Mouse (Mus musculus) lung, adult 2 months (tissue): ENCODE results near the gene Thrsp.

Source experiments
- CTCF ChIP-seq: fragments of 200-500 bp; IDR thresholded peaks from 2 replicates; pipeline ENCODE4 v1.5.1; 2011; ENCODE audit warnings: mild to moderate bottlenecking, low read length, control low read depth; ENCODE audit not compliant: insufficient read depth
- POLR2A ChIP-seq: fragments of 200-500 bp; IDR thresholded peaks from 2 replicates; pipeline ENCODE4 v1.6.1; 2011; ENCODE audit warnings: low read depth, mild to moderate bottlenecking, control low read depth, low read length, borderline replicate concordance; ENCODE audit errors: extremely low read depth

DNA sequence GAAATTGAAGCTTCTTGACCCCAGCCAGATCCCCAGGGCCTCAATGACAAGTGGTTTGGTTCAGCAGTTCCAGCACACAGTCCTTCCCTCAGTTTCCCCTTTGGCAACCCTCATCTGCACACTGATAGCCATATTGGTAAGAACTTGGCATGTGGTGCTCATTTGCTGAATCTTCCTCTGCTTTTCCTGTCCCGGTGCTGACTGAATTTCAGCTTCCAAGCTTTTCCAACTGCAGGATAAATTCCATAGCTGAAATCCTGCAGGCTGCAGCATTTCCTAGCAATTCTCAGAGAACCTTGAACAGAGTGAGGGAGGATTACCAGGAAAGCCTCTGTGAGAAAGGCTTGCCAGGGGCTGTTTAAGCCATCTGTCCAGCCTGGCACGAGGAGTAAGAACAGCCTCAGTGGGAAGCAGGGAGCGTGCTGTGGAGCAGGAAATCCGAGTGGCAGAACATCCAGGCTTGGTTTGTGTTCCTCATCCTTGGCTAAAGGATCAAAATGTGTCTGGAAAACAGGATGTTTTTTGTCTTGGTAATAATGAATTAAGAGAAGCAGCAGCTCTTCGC, 30.6 kb downstream of the Thrsp start:
- TF ChIP-seq CTCF (no peak), POLR2A (no peak)
